Mouse (Mus musculus) CD4-positive, CD25-positive, alpha-beta regulatory T cell, adult 9 weeks (primary cell): Measurements from ENCODE around the gene Sox21. TPM values are rescaled to one million over a fixed set of nuclear protein-coding genes. Genes with fewer than 3 reads are reported as not detected.

Experiments used
- polyA plus RNA-seq: library from polyadenylated mRNA; unstranded; fragments of 100-300 nt; shearing (Covaris generic); gene quantifications from one replicate; pipeline ENCODE4 v1.2.1, GENCODE M21; 2017

Gene Sox21
- polyA plus RNA-seq, result not detected

GRCm38 (mm10) chr14:118236886-118237289 is at the start of gene Sox21:
TSS of gene Sox21 (minus strand) at chr14:118237030.

GRCm38 (mm10) chr14:118266660-118267059 is 29.8 kb upstream of the Sox21 start, which contains the start of gene Gm9376:
TSS of gene Gm9376 (plus strand) at chr14:118266960.

Other genes starting within 250 kb of the Sox21 start
- 0.21 TPM for gene Dct, start 184.8 kb downstream of the Sox21 start, polyA plus RNA-seq
- 33.3 TPM for gene Tgds, start 104.3 kb downstream of the Sox21 start, polyA plus RNA-seq
- gene Gpr180, start 99.9 kb downstream of the Sox21 start, polyA plus RNA-seq, result 4.6 TPM
- not detected for gene Gm9376, start 29.9 kb upstream of the Sox21 start, polyA plus RNA-seq